Mouse (Mus musculus): ENCODE results near the gene Pcdh19. TPM values are rescaled to one million over a fixed set of nuclear protein-coding genes. Genes with fewer than 3 reads are reported as not detected.

The Pcdh19 gene
- 21.2 and 21.8 TPM in 2 replicates for polyA plus RNA-seq (2015; fragmentation: Nextera tagmentation; extraction: Ambion mirVana)

DNA sequence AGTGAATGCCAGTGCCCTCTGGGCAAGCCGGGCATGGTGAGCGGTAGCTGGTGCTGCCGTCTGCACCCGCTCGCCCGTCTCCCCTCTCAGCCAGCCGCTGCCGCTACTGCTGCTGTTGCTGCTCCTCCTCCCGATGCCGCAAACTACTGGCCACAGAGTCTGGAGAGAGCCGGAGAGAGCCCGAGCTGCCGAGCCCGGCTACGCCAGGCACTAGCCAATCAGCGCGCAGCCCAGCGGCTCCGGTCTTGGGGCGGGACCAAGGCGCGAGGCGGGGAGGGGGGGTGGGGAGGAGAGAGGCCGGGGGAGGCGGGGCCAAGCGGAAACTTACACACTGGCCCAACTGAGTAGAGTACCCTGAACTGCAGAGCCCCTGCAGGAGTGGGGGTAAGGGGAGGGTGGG lies at the start of gene Pcdh19:
TSS of gene Pcdh19 (minus strand) at position 148 of the 400 bp plus-strand sequence.

Other genes starting within 250 kb of the Pcdh19 start
- gene Tnmd, start 162.0 kb upstream of the Pcdh19 start, polyA plus RNA-seq (2015; fragmentation: Nextera tagmentation; extraction: Ambion mirVana) = 1.5 and 2.4 TPM in 2 replicates
- gene Tspan6, start 209.4 kb upstream of the Pcdh19 start, polyA plus RNA-seq (2015; fragmentation: Nextera tagmentation; extraction: Ambion mirVana) = 250 TPM in 2 replicates
- 1.5 TPM in 2 replicates for gene Srpx2, start 219.4 kb upstream of the Pcdh19 start, polyA plus RNA-seq (2015; fragmentation: Nextera tagmentation; extraction: Ambion mirVana)

Data from neural tube, postnatal 0 days (tissue).